Mouse (Mus musculus): ENCODE results near the gene Terb2. TPM values are rescaled to one million over a fixed set of nuclear protein-coding genes. Genes with fewer than 3 reads are reported as not detected.

The Terb2 gene
- polyA plus RNA-seq, 1 experiment from 2014 or later: not detected

GRCm38 (mm10) chr2:122241226-122241625, 55.2 kb downstream of the Terb2 start:
- H3K4me2 ChIP-seq (ENCODE audit: low read length): no peak overlapping the region
- H3K4me1 ChIP-seq (replicated peaks; ENCODE audit: control insufficient read depth, insufficient read depth, low read length): no peaks in the 10 kb centered on the region
- H3K4me3 ChIP-seq (ENCODE audit: low read depth, low read length): no peak overlapping the region
- H3K9ac ChIP-seq (ENCODE audit: low read length): no peak overlapping the region
- no peaks in the 10 kb centered on the region for H3K9me3 ChIP-seq (ENCODE audit: control insufficient read depth, low read length)
- no peaks in the 10 kb centered on the region for H3K36me3 ChIP-seq (ENCODE audit: control insufficient read depth, insufficient read depth, low read length)
- DNase-seq (ENCODE audit: low spot score): no peak
- H3K27me3 ChIP-seq (replicated peaks; ENCODE audit: control insufficient read depth, insufficient read depth, low read length): no peaks in the 10 kb centered on the region
- no peak for ATAC-seq (replicated peaks; ENCODE audit: low FRiP score, low TSS enrichment, low read depth)
- no peak overlapping the region for H3K27ac ChIP-seq (ENCODE audit: low read depth)
- 82% methylated on average over 4 of the region's 4 CpGs for whole genome bisulfite sequencing

DNA sequence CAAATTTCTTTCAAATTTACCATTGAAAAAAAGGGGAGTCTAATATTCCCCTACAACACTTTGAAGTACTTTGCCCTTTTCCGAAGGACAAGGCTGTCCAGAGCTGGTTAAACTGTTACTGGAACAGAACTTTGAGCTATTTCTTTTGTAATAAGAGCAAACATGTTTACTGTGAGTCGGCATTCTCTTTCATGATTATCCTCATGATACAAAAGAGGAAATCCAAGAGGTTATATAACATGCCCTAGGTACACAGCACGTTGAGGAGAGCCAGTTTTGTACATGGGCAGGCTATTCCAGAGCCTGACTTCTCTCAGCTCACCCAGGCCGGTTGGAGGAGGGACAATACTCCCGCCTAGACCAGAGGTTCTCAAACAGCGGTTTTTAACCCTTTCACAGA, 55.9 kb downstream of the Terb2 start:
- no peak for DNase-seq (ENCODE audit: low spot score)
- no peak overlapping the region for H3K27ac ChIP-seq (ENCODE audit: low read depth)
- H3K36me3 ChIP-seq (ENCODE audit: control insufficient read depth, insufficient read depth, low read length): no peaks in the 10 kb centered on the region
- no peaks in the 10 kb centered on the region for H3K9me3 ChIP-seq (ENCODE audit: control insufficient read depth, low read length)
- H3K27me3 ChIP-seq (replicated peaks; ENCODE audit: control insufficient read depth, insufficient read depth, low read length): no peaks in the 10 kb centered on the region
- ATAC-seq (replicated peaks; ENCODE audit: low FRiP score, low TSS enrichment, low read depth): peak; percentile 54
- no peak overlapping the region for H3K4me2 ChIP-seq (ENCODE audit: low read length)
- no peaks in the 10 kb centered on the region for H3K4me1 ChIP-seq (replicated peaks; ENCODE audit: control insufficient read depth, insufficient read depth, low read length)
- 51% methylated on average over 6 of the region's 6 CpGs for WGBS
- H3K9ac ChIP-seq (ENCODE audit: low read length): no peak overlapping the region
- no peak overlapping the region for H3K4me3 ChIP-seq (ENCODE audit: low read depth, low read length)

GRCm38 (mm10) chr2:122243671-122244131, 57.6 kb downstream of the Terb2 start:
- no peak overlapping the region for H3K27ac ChIP-seq (ENCODE audit: low read depth)
- no peak overlapping the region for H3K4me2 ChIP-seq (ENCODE audit: low read length)

GRCm38 (mm10) chr2:122247786-122248185, 61.7 kb downstream of the Terb2 start:
- H3K27me3 ChIP-seq (replicated peaks; ENCODE audit: control insufficient read depth, insufficient read depth, low read length): no peaks in the 10 kb centered on the region
- WGBS: 77% methylated on average over 10 of the region's 10 CpGs
- H3K9me3 ChIP-seq (ENCODE audit: control insufficient read depth, low read length): no peaks in the 10 kb centered on the region
- ATAC-seq (replicated peaks; ENCODE audit: low FRiP score, low TSS enrichment, low read depth) (no peak), DNase-seq (ENCODE audit: low spot score) (no peak)
- H3K36me3 ChIP-seq (ENCODE audit: control insufficient read depth, insufficient read depth, low read length): no peaks in the 10 kb centered on the region
- no peak overlapping the region for H3K9ac ChIP-seq (ENCODE audit: low read length)
- H3K4me3 ChIP-seq (ENCODE audit: low read depth, low read length): no peak overlapping the region
- no peak overlapping the region for H3K4me2 ChIP-seq (ENCODE audit: low read length)
- no peaks in the 10 kb centered on the region for H3K4me1 ChIP-seq (replicated peaks; ENCODE audit: control insufficient read depth, insufficient read depth, low read length)
- no peak overlapping the region for H3K27ac ChIP-seq (ENCODE audit: low read depth)

More at GRCm38 (mm10) chr2:122243671-122244131, 57.6 kb downstream of the Terb2 start:
- Histone ChIP-seq H3K36me3 (ENCODE audit: control insufficient read depth, insufficient read depth, low read length) (no peaks in the 10 kb centered on the region), H3K9me3 (ENCODE audit: control insufficient read depth, low read length) (no peaks in the 10 kb centered on the region), H3K27me3 (replicated peaks; ENCODE audit: control insufficient read depth, insufficient read depth, low read length) (no peaks in the 10 kb centered on the region), H3K4me3 (ENCODE audit: low read depth, low read length) (no peak overlapping the region), H3K4me1 (replicated peaks; ENCODE audit: control insufficient read depth, insufficient read depth, low read length) (no peaks in the 10 kb centered on the region), H3K9ac (ENCODE audit: low read length) (no peak overlapping the region)
- DNase-seq (ENCODE audit: low spot score) (peak; percentile 84), ATAC-seq (replicated peaks; ENCODE audit: low FRiP score, low TSS enrichment, low read depth) (peak; percentile 54; the same call in 1 of the 2 replicates)
- WGBS: 6% methylated on average over 3 of the region's 3 CpGs

GRCm38 (mm10) chr2:122255997-122256396, 69.9 kb downstream of the Terb2 start:
- ATAC-seq (replicated peaks; ENCODE audit: low FRiP score, low TSS enrichment, low read depth): no peak

More at GRCm38 (mm10) chr2:122255997-122256396, 69.9 kb downstream of the Terb2 start:
- no peak for DNase-seq (ENCODE audit: low spot score)
- H3K4me2 ChIP-seq (ENCODE audit: low read length): no peak overlapping the region
- 0 out of 2 replicates have a peak, but pooled peaks cover 5% of the 10 kb centered on the region for H3K36me3 ChIP-seq (ENCODE audit: control insufficient read depth, insufficient read depth, low read length)
- H3K9me3 ChIP-seq (ENCODE audit: control insufficient read depth, low read length): no peaks in the 10 kb centered on the region
- H3K27ac ChIP-seq (ENCODE audit: low read depth): no peak overlapping the region
- no peak overlapping the region for H3K9ac ChIP-seq (ENCODE audit: low read length)
- H3K4me3 ChIP-seq (ENCODE audit: low read depth, low read length): no peak overlapping the region
- H3K27me3 ChIP-seq (replicated peaks; ENCODE audit: control insufficient read depth, insufficient read depth, low read length): no peaks in the 10 kb centered on the region
- H3K4me1 ChIP-seq (replicated peaks; ENCODE audit: control insufficient read depth, insufficient read depth, low read length): no peaks in the 10 kb centered on the region
- 91% methylated on average over 5 of the region's 5 CpGs for WGBS

Other genes with a start within 250 kb of the Terb2 start
- 51.8 and 60.3 TPM in 2 replicates for gene Ctdspl2, start 230.3 kb upstream of the Terb2 start, polyA plus RNA-seq (2014; fragmentation: Nextera tagmentation; extraction: Ambion mirVana)
- 0.09 and 0.30 TPM in 2 replicates for gene Mageb3, start 230.2 kb upstream of the Terb2 start, polyA plus RNA-seq (2014; fragmentation: Nextera tagmentation; extraction: Ambion mirVana)
- gene Eif3j1, start 157.7 kb upstream of the Terb2 start, polyA plus RNA-seq (2014; fragmentation: Nextera tagmentation; extraction: Ambion mirVana): 12.0 and 12.4 TPM in 2 replicates
- gene Spg11, start 67.9 kb upstream of the Terb2 start, polyA plus RNA-seq (2014; fragmentation: Nextera tagmentation; extraction: Ambion mirVana): 11.3 and 11.9 TPM in 2 replicates
- 318 and 332 TPM in 2 replicates for gene B2m, start 38.6 kb upstream of the Terb2 start, polyA plus RNA-seq (2014; fragmentation: Nextera tagmentation; extraction: Ambion mirVana)
- not detected in 2 replicates for gene Trim69, start 25.6 kb upstream of the Terb2 start, polyA plus RNA-seq (2014; fragmentation: Nextera tagmentation; extraction: Ambion mirVana)
- 0.13 TPM in 1 of 2 replicates, not detected in the other for gene Patl2, start 83 bp upstream of the Terb2 start, polyA plus RNA-seq (2014; fragmentation: Nextera tagmentation; extraction: Ambion mirVana)
- gene Sord, start 48.5 kb downstream of the Terb2 start, polyA plus RNA-seq (2014; fragmentation: Nextera tagmentation; extraction: Ambion mirVana): 53.7 and 65.1 TPM in 2 replicates
- gene Duox2, start 112.2 kb downstream of the Terb2 start, polyA plus RNA-seq (2014; fragmentation: Nextera tagmentation; extraction: Ambion mirVana): 0.09 and 0.12 TPM in 2 replicates
- gene Duoxa2, start 112.6 kb downstream of the Terb2 start, polyA plus RNA-seq (2014; fragmentation: Nextera tagmentation; extraction: Ambion mirVana): 0.18 TPM in 1 of 2 replicates, not detected in the other
- not detected in 2 replicates for gene Duoxa1, start 127.5 kb downstream of the Terb2 start, polyA plus RNA-seq (2014; fragmentation: Nextera tagmentation; extraction: Ambion mirVana)
- gene Duox1, start 129.4 kb downstream of the Terb2 start, polyA plus RNA-seq (2014; fragmentation: Nextera tagmentation; extraction: Ambion mirVana): 0.05 TPM in 1 of 2 replicates, not detected in the other
- gene Shf, start 182.9 kb downstream of the Terb2 start, polyA plus RNA-seq (2014; fragmentation: Nextera tagmentation; extraction: Ambion mirVana): 3.6 and 4.9 TPM in 2 replicates
- gene Slc28a2, start 240.2 kb downstream of the Terb2 start, polyA plus RNA-seq (2014; fragmentation: Nextera tagmentation; extraction: Ambion mirVana): 38.0 and 38.2 TPM in 2 replicates

All from intestine, embryonic 14.5 days (tissue).